Mouse (Mus musculus) forebrain, embryonic 14.5 days (tissue): ENCODE measurements around the gene Cd81. TPM values are rescaled to one million over a fixed set of nuclear protein-coding genes. Genes with fewer than 3 reads are reported as not detected.
A peak's percentile ranks its signal among the peaks of the same experiment; 100 is the strongest.

Experiments
- ATAC-seq: fragments of 200-750 bp; cut with Nextera tagmentation; 2 replicates; pipeline ENCODE4 v1.8.0; 2017; ENCODE audit warnings: mild to moderate bottlenecking, moderate library complexity
- DNase-seq: peaks from one replicate; pipeline ENCODE4 v3.0.0-alpha.2; 2015; ENCODE audit warnings: low spot score
- H3K27ac ChIP-seq: fragments of 300-500 bp; sonication (generic); 2 replicates; pipeline ENCODE4 v1.5.1; 2014; ENCODE audit warnings: low read depth, mild to moderate bottlenecking, control low read depth, low read length, moderate library complexity
- H3K27me3 ChIP-seq: fragments of 300-500 bp; sonication (generic); replicated peaks from 2 replicates; pipeline ENCODE4 v1.6.1; 2014; ENCODE audit warnings: low read length, control low read depth, mixed read lengths; ENCODE audit not compliant: control insufficient read depth, insufficient read depth
- H3K36me3 ChIP-seq: fragments of 300-500 bp; sonication (generic); 2 replicates; pipeline ENCODE4 v1.6.1; 2014; ENCODE audit warnings: low read length, control low read depth; ENCODE audit not compliant: control insufficient read depth, insufficient read depth
- H3K4me1 ChIP-seq: fragments of 300-500 bp; sonication (generic); 2 replicates; pipeline ENCODE4 v1.6.1; 2014; ENCODE audit warnings: antibody characterized with exemption, low read length, control low read depth; ENCODE audit not compliant: control insufficient read depth, insufficient read depth
- H3K4me2 ChIP-seq: fragments of 300-500 bp; sonication (generic); 2 replicates; pipeline ENCODE4 v1.6.1; 2014; ENCODE audit warnings: mild to moderate bottlenecking, control low read depth, low read length
- H3K4me3 ChIP-seq: fragments of 300-500 bp; sonication (generic); 2 replicates; pipeline ENCODE4 v1.5.1; 2014; ENCODE audit warnings: low read depth, low read length, control low read depth
- H3K9ac ChIP-seq: fragments of 300-500 bp; sonication (generic); 2 replicates; pipeline ENCODE4 v1.6.1; 2014; ENCODE audit warnings: mild to moderate bottlenecking, low read length, control low read depth, moderate library complexity
- H3K9me3 ChIP-seq: fragments of 300-500 bp; sonication (generic); replicated peaks from 2 replicates; pipeline ENCODE4 v1.6.1; 2016; ENCODE audit warnings: low read length, control low read depth, mixed read lengths; ENCODE audit not compliant: control insufficient read depth
- WGBS: fragments of 180-500 bp; shearing (Covaris S2); extraction: QIAGEN DNeasy Blood & Tissue Kit; methylation state at CpG from one replicate; pipeline ENCODE4 v1.1.7; 2014; 5-methylcytosine and 5-hydroxymethylcytosine counted together
- polyA plus RNA-seq: library from polyadenylated mRNA; unstranded; fragments of >200 nt; fragmentation: Nextera tagmentation; extraction: Ambion mirVana; gene quantifications from 2 replicates; pipeline ENCODE4 v1.2.1, GENCODE M21; 2014

Gene Cd81
- polyA plus RNA-seq, 1 experiment from 2014 or later = 343 TPM

GRCm38 (mm10) chr7:143051316-143051715 is 1.2 kb upstream of the Cd81 start:
- 71% methylated on average over 2 of the region's 2 CpGs for whole genome bisulfite sequencing
- no peaks in the 10 kb centered on the region for H3K9me3 ChIP-seq
- H3K4me1 ChIP-seq = peaks cover 20% of the 10 kb centered on the region
- ATAC-seq = no peak
- H3K4me3 ChIP-seq = no peak overlapping the region
- no peak overlapping the region for H3K9ac ChIP-seq
- DNase-seq = no peak
- H3K36me3 ChIP-seq = no peaks in the 10 kb centered on the region
- H3K4me2 ChIP-seq = no peak overlapping the region
- H3K27me3 ChIP-seq = no peaks in the 10 kb centered on the region
- no peak overlapping the region for H3K27ac ChIP-seq

DNA sequence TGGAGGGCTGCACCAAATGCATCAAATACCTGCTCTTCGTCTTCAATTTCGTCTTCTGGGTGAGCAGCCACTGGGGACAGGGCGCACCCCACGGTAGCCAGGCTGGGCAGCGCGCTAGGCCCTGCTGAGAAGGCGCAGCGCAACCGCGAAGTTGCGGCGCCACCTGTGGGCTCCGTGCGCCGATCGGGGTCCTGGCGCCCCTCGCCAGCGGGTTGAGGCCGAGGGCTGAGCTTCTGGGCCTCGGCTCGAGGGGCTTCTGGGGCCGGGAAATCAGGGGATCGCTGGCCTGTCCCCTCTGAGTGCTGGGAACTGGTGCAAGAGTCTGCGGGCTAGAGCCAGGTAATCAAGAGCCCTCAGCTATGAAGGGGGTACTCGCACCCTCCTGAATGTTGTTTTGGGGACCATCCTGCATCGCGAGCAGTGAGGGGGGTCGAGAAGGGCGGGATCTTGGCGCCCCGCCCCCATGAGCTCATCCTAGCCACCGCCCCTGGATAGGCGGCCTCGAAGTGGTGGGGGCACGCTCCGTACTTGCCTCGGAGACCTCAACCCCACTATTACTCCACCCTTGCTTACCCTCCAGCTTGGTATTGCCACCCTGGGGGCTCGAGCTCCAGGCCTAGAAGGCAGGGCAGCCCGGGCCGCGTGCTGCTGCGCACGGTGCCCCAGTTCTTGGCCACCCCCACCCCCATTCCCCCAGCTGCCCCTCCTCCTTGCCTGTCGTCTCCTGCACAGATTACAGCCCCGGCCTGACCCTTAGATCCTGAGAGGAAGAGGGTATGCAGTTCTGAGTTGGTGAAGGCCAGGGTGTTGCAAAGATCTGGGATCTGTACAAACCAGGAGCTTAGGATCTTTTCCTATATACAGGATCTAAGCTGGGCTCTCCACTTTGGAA is 715 bp downstream of the Cd81 start:
- Histone ChIP-seq H3K4me2 (peak overlapping the region; percentile 80), H3K4me3 (peak overlapping the region; percentile 86), H3K4me1 (peaks cover 20% of the 10 kb centered on the region), H3K27me3 (no peaks in the 10 kb centered on the region), H3K9me3 (no peaks in the 10 kb centered on the region), H3K9ac (peak overlapping the region; percentile 92), H3K36me3 (peaks cover 2% of the 10 kb centered on the region), H3K27ac (peak overlapping the region; percentile 71)
- under 1% methylated on average over 40 of the region's 46 CpGs for WGBS
- ATAC-seq (peak; percentile 80), DNase-seq (peak; percentile 75)

GRCm38 (mm10) chr7:143053961-143054611 is 1.5 kb downstream of the Cd81 start:
- Histone ChIP-seq H3K4me1 (peaks cover 20% of the 10 kb centered on the region), H3K9me3 (no peaks in the 10 kb centered on the region), H3K4me3 (peak overlapping the region; percentile 86), H3K36me3 (peaks cover 2% of the 10 kb centered on the region), H3K4me2 (peak overlapping the region; percentile 80), H3K9ac (peak overlapping the region; percentile 92), H3K27me3 (no peaks in the 10 kb centered on the region), H3K27ac (no peak overlapping the region)
- ATAC-seq = no peak
- WGBS = 75% methylated on average over 11 of the region's 11 CpGs
- no peak for DNase-seq

DNA sequence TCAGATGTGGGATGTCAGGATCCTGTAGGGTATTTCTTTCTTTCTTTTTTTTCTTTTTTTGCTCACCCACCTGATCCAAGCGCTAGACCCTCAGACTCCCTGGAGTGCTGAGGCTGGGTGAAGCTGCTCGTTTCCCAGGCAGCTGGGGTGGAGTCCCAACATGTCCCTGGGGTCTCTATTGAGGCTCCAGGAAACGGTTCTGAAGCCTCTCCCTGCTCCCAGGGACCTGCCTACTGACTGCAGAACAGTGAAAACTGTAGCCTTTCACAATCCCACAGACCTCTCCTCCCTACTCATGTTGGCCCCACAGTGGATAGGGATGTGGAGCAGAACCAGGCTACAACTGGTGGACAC is 2.0 kb downstream of the Cd81 start:
- H3K36me3 ChIP-seq = peaks cover 2% of the 10 kb centered on the region
- H3K4me1 ChIP-seq = peaks cover 20% of the 10 kb centered on the region
- peak overlapping the region; percentile 86 for H3K4me3 ChIP-seq
- H3K9ac ChIP-seq = peak overlapping the region; percentile 92; the same call in 1 of the 2 replicates
- no peaks in the 10 kb centered on the region for H3K9me3 ChIP-seq
- H3K4me2 ChIP-seq = peak overlapping the region; percentile 80
- H3K27me3 ChIP-seq = no peaks in the 10 kb centered on the region
- no peak overlapping the region for H3K27ac ChIP-seq
- 65% methylated on average over 3 of the region's 3 CpGs for WGBS
- ATAC-seq (no peak), DNase-seq (no peak)

DNA sequence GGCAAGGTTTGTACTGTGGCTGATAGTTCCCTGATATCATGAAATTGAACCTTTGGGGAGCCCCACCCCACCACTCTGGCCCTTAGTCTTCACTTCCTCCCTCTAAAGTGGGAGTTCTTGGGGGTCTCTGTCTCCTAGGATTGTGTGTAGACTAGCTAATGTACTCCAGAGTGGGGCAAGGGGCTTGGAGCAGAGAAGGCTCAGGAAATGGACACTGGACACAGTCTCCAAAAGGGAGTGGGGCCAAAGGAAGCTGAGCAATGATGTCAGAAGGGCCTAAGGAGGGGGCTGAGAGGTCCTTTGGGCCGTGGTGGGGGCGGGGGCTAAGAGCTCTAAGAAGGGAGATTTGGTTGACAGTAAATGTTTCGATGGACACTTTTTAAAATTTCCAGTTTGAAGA is 2.5 kb downstream of the Cd81 start:
- H3K9ac ChIP-seq = peak overlapping the region; percentile 92; the same call in 1 of the 2 replicates
- H3K4me1 ChIP-seq = peaks cover 20% of the 10 kb centered on the region
- H3K27ac ChIP-seq = no peak overlapping the region
- 87% methylated on average over 3 of the region's 3 CpGs for WGBS
- DNase-seq (no peak), ATAC-seq (no peak)
- H3K9me3 ChIP-seq = no peaks in the 10 kb centered on the region
- H3K27me3 ChIP-seq = no peaks in the 10 kb centered on the region
- H3K4me3 ChIP-seq = peak overlapping the region; percentile 86
- H3K36me3 ChIP-seq = peaks cover 2% of the 10 kb centered on the region
- H3K4me2 ChIP-seq = peak overlapping the region; percentile 80; the same call in 1 of the 2 replicates

- H3K9ac ChIP-seq = peak overlapping the region; percentile 25; the same call in 1 of the 2 replicates
- H3K4me2 ChIP-seq = peak overlapping the region; percentile 19; the same call in 1 of the 2 replicates
- no peaks in the 10 kb centered on the region for H3K9me3 ChIP-seq
- no peak overlapping the region for H3K27ac ChIP-seq
- H3K36me3 ChIP-seq = peaks cover 2% of the 10 kb centered on the region
- 80% methylated on average over 11 of the region's 11 CpGs for WGBS
- no peak overlapping the region for H3K4me3 ChIP-seq
- no peak for ATAC-seq
- DNase-seq = no peak
- H3K4me1 ChIP-seq = peaks cover 20% of the 10 kb centered on the region
- H3K27me3 ChIP-seq = no peaks in the 10 kb centered on the region
Observed at GRCm38 (mm10) chr7:143055499-143056186, 3.1 kb downstream of the Cd81 start.

DNA sequence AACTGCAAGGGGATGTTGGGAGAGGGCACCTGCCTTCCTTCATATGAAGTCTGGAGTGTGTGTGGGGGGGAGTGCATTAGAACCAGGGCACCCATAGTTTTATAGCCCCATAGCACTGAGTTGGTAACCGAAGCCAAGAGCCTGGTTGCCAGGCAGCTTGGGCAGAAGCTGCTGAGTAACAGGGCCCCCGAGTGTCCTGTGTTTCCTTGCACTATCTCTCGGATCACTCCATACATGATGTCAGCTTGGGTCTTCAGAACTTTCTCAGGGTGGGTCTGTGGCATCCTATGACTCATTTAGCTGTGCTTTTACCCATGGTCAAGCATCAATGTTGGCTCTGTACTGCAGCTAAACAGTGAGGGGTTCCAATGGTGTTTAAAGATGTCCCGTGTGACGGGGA is 4.5 kb downstream of the Cd81 start:
- Histone ChIP-seq H3K36me3 (peaks cover 6% of the 10 kb centered on the region), H3K4me2 (no peak overlapping the region), H3K27ac (no peak overlapping the region), H3K9ac (no peak overlapping the region), H3K9me3 (no peaks in the 10 kb centered on the region), H3K27me3 (no peaks in the 10 kb centered on the region), H3K4me3 (no peak overlapping the region), H3K4me1 (peaks cover 19% of the 10 kb centered on the region)
- DNase-seq (no peak), ATAC-seq (no peak)
- WGBS = 85% methylated on average over 5 of the region's 5 CpGs

GRCm38 (mm10) chr7:143057667-143058220 is 5.2 kb downstream of the Cd81 start:
- Histone ChIP-seq H3K9me3 (no peaks in the 10 kb centered on the region), H3K27ac (no peak overlapping the region), H3K36me3 (peaks cover 13% of the 10 kb centered on the region), H3K27me3 (no peaks in the 10 kb centered on the region), H3K4me3 (no peak overlapping the region), H3K4me2 (no peak overlapping the region), H3K9ac (no peak overlapping the region), H3K4me1 (peaks cover 15% of the 10 kb centered on the region)
- 91% methylated on average over 9 of the region's 9 CpGs for WGBS
- DNase-seq (no peak), ATAC-seq (no peak)
